Mouse (Mus musculus) thymus, adult 2 months (tissue): ENCODE results near the gene Tuba1b.

Source experiments
- CTCF ChIP-seq: fragments of 200-500 bp; IDR thresholded peaks from 2 replicates; pipeline ENCODE4 v1.5.1; 2012; ENCODE audit warnings: mild to moderate bottlenecking, control low read depth, low read length, moderate library complexity, borderline replicate concordance; ENCODE audit not compliant: control insufficient read depth, poor library complexity, insufficient read depth; ENCODE audit errors: extremely low read depth
- POLR2A ChIP-seq: fragments of 200-500 bp; IDR thresholded peaks from 2 replicates; pipeline ENCODE4 v1.6.1; 2012; ENCODE audit warnings: mild to moderate bottlenecking, low read length, control low read depth, moderate library complexity; ENCODE audit not compliant: control insufficient read depth, poor library complexity, insufficient read depth; ENCODE audit errors: extremely low read depth

- TF ChIP-seq POLR2A (no peak), CTCF (no peak)
Measured at GRCm38 (mm10) chr15:98893036-98893435, 41.3 kb downstream of the Tuba1b start.
